Mouse (Mus musculus) embryo, embryonic 10.5 days (tissue): ENCODE measurements at regions not wholly inside any gene's neighbourhood (a gene's known extent, or its start where the extent isn't known, plus 50 kb on each side); places are given as distances from the start of the nearest gene placed in this dataset.

Experiments used
- DNase-seq: peaks from one replicate; pipeline ENCODE4 v3.0.0-alpha.2; 2015; ENCODE audit warnings: low spot score

DNA sequence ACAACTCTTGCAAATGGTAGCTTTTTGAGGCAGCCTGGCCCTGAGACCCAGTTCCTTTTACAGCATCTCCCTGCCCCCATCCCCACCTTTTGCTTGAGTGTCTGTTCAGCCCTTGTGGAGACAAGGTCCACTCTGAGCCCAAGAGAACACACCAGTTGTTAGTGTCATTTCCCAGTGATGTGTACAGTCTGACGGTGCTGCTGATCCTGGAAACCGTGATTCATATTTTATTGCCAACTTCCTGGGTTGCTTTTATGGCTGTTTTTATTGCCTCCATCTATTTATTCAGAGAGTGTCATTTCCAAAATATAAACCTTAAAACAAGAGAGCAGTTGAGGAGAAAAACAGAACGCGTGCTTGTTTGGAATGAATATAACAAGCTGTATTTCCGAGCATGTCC, 309.6 kb upstream of the Isl1 start:
- DNase-seq: no peak

DNA sequence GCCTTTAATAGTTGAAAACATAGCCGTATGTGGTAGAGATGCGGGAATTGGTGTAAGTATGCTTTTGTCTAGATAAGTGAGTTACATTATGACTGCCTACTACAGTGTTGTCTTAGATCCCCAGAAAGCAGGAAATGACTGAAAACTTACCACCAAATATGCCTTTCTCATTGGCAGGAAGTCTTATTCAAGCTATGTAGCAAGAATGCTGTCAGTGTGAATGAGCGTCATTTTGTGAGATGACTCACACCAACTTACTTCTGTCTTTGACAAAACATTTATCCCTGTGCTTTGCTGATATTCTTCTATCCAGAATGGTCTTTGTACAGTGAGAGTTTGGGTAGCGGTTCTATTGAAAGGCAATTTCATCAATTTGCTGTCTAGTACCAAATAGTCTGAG, 286.9 kb upstream of the Isl1 start:
- DNase-seq: no peak

DNA sequence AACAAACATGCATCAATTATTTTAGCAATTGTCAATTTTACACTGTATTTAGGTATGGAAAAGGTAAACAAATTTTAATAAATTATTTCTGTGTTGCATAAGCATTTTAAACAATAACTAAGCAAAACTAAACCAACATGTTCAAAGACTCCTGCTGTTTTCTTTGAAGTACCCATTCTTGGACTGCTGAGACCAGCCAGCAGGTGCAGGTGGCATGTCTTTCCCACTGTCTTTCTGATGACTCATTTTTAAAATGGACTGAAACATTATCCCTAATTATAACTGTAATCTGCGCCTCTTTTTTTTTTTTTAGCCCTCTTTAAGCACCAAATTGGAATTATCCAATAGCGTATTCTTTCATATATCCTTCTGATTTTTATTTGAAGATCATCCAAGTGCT, 286.0 kb upstream of the Isl1 start:
- no peak for DNase-seq

DNA sequence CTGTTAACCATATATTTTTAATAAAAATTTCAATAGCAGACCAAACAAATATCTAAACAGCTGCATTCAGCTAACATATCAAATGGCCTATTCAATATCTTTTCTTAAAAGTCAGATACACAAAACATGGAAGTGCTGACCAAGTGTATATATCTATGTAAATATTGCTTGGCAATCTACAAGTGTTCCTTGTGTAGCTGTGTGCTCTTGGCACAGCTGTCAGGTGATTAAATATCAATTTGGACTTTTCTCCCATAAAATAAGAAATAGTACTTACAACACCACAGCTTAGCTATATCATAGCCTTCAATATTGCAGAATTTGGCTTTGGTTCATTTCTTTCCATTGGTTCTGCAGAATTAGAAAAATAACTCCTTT, 266.5 kb upstream of the Isl1 start:
- no peak for DNase-seq

DNA sequence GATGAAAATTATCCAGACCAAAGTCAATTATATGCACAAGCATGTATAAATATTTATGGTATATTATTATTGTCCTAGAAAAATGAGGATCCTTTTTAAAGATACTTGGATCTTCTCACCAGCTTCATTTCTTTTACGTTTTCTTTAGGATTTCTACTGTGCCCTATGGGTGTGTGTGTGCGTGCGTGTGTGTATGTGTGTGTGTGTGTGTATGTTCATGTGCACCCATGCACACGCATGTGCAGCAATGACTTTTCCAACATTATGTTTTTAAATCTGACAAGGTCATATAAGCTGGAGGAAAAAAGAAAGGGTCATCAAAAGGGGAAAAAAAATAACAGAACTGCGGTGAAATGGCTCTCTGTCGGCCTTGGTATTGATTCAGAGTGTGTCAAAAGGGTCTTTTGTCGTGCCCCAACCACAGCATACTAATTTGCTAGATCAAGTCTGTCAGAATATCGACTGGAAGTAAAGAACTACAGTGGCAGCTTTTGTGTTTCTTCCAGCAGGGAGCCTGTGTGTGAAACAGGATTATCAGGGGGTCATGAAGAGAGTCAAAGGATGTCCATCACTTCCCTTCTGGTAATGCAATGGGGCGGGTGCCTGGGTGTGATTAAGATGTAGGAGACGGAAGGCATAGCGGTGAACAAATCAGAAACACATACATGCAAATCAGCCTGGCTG, 265.9 kb upstream of the Isl1 start:
- peak; percentile 77 for DNase-seq

DNA sequence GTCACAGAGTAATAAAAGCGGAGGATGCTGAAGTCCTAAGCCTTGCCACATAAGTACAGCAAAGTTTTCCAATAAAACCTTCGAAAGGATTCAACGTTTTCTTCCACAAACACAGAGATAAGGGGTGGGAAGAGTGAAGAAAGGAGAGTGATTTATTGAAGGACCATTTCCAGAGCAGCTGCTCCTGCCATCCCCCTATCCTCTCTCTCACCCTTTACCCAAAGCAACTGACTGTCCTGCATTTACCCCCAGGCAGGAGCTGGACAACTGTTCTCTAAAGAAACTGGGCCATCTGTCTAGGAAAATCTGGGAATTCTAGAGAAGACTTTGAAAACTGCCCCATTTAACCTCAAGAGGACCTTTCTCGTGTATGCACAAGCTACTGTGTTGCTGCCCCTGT, 245.6 kb upstream of the Isl1 start:
- peak; percentile 32 for DNase-seq

DNA sequence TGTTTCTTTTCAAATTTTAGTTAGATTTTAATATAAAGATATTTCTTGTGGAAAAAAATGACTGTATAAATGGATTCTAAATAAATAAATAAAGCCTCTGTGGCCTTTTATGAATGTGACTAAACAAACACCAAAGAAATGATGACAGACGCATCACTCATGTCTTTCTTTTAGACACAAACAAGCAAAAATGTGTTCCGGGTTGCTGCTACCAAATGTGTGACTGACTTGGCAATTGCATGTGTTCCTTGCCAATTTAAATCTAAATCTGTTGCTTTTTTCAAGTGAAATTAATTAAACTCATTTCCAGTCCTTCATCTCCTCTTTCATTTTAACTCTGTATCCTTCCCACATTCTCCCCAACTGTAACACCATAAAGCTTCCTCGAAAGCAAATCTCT, 225.7 kb upstream of the Isl1 start:
- DNase-seq: no peak

DNA sequence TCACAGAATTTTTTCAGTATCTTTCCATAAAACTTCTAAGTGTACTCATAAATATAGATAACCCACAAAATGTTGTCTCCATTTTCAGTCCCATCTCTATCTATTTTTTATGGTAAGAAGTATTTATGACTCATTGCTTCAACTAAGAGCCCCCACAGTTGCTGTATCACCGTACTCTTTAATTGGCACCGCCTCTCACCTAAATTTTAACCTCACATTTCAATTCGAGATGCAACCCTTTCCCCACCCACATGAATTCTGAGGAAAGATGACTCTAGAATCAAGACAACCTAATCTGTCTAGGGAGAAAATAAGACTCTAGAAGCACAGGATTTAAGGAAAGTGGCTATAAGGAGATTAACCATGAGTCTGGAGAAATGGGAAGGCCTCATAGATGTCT, 223.7 kb upstream of the Isl1 start:
- DNase-seq: no peak

DNA sequence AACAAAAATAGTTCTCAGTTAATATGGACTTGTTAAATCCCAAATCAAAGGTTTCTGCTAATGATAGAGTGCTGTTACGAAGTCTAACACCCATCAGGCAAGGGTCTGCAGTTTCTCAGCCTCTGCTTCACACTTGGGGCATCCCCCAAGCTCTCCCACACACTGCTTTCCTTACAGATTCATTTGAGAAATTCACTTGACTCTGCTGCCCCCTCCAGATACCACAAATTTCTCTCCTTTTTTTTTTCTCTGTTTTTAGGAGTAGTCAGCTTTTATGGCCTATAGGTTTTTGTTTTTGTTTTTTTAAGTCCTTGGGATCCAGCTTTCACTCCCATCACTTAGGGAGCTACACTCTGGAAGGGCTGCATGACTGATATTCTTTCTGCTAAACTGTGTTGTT, 218.8 kb upstream of the Isl1 start:
- DNase-seq: no peak

DNA sequence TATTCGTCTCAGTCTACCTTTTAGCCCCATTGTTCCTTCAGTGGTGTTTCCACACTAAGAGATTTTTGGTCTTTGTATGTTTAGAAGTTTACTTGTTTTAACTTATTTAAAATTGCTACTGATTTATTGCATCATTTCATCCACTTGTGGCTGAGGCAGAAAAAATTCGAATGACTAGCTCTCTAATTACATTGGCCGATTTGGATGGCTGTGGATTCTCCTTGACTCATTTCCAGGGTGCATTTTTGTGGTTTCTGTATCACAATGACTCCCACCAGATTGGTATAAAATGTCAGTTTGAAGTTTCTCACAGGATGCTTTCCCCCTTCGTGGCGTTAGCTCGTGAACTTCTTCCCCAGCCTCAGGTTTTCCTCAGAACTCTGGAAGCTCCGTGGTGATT, 217.5 kb upstream of the Isl1 start:
- DNase-seq: no peak

DNA sequence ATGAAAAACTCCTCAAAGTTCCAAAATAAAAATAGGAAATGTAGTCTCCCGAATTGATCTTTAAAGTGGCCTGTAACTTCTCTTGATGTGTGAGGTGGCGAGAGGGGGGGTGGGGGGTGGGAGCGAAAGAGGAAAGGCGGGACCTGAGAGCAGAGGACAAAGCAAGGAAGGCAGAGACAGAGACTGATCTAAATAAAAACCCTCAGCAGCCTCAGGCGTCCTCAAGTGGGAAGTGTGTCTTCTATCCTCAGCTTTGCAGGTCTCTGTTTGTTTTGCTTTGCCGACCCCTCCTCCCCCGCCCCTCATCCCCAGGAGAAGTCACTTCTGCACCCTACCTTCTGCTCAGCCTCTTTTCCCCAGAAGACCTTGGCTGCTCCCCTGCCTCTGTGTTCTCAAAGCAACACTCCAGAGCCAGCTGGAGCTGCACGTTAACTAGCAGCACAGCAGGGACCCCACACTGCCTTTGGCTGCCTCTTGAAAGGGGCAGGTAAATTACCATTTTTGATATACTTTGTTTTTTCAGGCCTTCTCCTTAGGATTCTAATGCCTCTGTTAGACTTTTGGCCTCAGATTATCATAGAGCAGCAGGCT, 214.3 kb upstream of the Isl1 start:
- DNase-seq: peak; percentile 27

DNA sequence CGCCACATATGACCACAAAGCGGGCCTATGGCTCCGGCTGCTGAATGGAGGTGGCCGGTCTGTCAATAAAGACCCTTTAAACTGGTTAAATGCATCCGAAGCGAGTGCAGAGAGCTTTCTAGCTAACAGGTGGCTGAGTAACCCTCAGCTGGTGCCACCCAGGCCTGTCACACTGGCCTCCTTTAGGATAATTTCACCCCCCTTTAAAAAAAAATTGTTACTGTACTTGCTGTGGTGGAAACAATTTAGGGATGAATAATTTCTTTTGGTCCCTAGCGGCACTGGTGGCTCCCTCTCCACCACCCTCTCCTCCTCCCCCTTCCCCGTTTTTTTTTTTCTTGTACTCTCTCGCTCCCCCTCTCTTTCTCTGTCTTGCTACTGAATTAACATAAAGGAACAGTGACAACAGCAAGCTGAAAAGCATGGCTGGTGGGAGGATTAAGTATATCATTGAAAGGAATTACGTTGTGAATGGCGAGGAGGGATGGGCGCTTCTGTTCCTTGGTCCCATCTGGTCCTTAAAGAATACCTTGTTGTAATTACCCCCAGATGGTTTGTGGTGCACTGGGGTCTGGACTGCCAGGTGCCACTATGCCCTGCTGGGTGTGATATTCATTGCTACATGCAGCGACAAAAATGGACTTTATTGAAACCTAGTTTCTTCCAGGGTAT, 205.3 kb upstream of the Isl1 start:
- DNase-seq: peak; percentile 65

DNA sequence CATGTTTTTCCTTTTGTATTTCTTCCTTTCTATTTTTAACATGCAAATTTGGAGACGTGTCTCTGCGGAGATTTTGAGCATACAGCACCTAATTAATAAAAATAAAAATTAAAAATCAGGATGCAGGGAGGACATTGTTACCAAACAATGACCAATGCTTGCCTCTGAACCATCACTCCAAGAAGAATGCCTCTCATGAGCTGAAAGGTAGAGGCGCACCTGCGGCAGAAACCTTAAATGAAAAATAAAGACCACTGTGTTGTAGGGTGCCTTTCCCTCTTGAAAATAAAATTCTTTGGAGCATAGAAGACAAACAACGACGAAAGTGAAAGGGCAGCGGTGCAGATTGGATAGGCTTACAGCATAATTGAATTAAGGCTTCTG, 204.8 kb upstream of the Isl1 start:
- DNase-seq: no peak

DNA sequence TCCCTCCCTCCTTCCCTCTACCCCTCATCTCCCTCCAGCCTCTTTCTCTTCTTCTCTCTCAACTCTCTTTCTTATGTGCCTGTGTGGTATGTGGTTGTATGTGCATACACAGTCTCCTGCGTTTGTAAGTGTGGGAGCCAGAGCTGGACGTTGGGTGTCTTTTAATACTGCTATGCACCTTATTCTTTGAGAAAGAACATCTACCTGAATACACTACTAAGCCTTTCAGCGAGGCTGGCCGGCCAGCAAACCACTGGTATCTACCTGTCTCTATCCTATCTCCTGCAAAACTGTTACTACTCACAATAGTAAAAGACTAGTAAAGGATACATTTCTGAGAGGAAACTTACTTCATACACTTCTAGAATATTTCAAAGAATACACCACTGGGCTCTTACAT, 202.9 kb upstream of the Isl1 start:
- DNase-seq: no peak

DNA sequence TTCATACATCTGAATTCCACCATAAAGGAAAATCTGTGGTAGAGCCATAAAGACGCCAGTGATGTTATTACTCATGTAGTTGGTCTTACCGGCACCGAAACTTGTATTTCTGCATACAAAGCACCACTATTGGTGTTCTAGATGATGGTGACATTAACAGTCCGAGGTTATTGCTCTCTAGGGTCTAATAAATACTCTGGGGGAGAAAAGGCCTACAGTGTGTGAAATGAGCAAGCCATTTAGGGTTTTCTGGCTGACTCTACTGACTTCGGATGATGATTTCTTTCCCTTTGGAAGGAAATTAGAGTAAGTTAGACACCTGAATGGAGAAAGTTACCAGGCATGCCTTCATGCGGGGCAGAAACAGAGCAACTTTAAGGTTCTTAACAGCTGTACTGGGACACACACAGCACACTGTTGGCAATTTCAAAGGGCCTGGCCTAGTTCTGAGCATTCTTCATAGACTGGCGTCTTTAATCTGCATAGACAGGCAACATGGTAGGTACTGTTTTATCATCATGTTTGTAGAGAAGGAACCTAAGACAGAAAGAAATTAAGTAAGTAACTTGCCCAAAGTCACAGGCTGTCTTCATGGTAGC, 198.8 kb upstream of the Isl1 start:
- no peak for DNase-seq

DNA sequence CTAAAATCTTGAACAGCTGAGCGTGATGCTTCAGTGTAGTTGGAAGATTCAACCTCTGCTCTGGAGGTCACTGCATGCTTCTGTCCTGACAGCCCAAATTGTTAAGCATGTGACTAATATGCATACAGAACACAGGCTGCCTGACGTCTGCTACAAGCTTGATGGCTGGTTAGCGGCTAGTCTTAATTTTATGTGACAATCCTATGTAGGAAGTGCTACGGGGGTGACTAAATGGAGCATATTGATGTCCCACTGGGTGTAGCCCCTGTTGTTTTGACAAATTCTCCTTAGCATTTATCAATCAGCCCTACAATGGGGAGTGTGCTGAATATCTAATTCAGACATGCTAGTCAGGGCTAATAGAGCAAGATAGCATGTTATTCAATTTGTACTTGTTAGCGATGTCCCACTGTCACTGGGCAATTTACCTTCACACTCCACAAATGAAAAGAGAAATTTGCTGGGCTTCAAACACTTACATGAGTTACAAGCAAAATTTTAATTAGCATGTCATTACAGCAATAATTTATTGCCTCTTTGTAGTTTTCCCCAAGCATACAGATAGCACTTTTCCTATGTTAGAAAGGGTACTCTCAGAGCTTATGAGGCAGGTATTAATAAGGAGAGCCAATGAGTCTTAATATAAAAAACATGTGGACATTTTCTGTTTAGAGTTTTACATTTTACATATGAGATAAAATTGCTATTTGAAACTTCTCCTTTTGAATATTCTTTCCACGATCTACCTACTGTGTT, 188.3 kb upstream of the Isl1 start:
- DNase-seq: peak; percentile 33

DNA sequence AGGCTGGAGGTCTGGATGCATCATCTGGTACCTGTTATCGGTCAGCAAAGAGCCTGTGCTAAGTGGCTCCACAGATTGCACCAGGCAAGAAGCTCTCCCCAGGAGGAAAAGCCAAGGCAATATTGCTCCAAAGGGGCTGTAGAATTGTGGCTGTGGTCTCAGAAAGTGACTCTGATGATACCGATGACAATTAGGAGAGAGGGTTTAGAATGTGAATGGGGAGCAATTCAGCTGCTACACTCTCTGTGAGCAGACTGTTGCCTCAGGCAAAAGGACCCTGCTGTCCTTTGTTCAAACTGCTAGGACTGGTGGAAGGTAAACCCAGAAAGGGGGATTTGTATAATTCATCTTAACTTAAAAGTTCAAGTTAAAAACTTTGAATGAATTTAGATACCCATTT, 186.2 kb upstream of the Isl1 start:
- DNase-seq: peak; percentile 48

DNA sequence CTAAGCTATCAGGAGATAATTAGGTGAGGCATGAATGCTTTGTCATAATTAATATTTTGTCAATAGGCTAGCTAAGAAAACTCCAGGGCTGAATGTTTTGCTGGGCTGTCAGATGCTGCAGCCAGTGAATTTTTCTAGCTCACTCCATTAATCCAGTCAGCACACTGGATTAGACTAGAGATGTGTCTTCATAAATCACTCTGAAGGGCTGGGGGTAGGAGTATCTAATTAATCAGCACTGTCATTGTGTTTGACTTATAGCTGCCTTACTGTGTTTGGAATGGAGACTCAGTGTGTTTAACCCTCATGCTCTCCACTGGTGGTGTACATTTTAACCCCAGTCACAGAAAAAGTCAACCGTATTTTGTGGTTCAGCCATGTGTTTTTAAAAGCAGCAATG, 179.9 kb upstream of the Isl1 start:
- peak; percentile 66 for DNase-seq

DNA sequence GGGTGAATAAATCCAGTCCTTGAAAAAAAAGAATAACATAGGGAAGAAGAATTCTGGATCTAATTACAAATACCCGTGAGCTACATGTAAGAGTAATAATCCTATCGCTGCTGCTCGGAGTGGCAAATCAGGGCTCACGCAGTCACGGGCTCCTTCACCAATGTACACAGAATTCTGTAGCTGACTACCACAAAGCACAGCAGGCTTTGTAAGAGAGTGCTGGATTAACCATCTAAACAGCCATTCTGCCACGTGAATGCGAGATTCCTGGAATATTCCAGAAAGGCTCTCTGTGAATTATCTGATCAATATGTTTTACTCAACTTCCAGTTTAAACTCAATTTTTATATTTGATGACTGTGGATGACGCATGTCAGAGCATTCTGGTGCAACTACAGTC, 165.1 kb upstream of the Isl1 start:
- no peak for DNase-seq

DNA sequence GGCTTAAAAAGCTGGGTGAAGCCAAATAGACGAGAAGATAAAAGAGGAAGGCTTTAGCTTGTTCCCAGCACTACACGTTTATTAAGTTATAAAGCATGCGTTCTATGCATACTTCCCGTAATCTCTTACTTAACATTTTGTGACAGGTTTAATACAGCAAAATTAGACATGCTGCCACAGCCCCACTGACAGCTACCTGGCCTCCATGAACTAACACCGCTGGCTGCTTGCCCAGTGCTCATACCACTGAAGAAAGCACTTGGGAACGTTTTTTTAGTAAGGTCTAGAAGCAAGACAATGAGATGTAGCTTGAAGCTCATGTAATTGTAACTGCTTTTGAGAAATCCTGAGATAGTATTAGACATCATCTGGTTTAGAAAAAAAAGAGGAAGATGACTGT, 152.3 kb upstream of the Isl1 start:
- no peak for DNase-seq

DNA sequence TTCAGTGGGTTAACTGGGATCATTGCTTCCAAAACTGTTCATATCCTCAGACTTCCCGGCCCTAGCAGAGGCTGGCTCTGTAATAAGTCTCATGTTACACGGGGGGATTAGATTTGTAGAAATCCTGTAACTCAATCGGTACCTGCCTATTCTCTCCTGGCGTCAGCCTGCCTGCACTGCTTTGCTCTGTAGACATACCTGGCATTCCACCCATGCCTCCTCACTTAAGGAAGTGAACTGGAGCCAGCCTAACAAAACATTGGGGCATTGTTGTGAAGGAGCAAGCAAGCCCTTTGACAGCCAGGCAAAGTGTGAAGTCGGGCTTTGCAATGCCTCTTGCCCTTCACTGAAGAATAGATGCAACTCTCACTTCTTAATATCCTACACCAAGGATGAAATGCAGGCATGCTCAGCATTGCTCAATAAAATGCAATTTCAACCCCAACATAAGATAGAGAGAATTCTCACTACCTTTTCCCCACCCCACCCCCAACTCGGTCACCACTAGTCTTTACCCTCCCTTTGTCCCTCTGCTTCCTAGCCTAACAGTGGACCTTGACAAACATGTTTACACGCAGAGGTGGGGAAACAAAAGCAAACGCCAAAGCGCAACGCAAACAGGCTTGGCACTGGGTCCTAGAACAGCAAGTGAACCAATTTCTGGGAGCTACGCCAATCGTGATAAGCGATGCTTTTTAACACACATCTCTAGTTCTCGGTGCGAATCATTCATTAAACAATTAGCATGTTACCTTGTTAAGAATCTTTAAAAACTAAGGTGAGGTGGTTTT, 133.9 kb upstream of the Isl1 start:
- DNase-seq: peak; percentile 4

DNA sequence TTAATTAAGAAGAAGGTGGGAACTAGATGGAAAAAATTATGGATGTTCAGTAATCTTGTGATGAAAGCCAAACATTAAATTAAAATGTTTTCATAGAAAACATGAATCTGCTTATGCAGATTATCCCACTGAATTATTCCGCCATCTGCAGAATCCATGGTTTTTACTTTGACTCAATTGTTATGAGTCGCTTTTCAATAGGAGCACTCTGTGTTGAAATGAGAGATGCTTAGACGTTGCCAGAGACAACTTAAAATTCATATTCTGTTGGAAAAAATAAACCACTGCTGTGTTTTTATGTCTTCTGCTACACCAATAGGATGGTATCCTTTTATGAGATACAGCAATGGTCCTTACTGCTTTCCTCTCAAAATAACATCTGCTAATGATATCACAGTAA, 108.3 kb upstream of the Isl1 start:
- no peak for DNase-seq
